Mouse (Mus musculus) heart, postnatal 0 days (tissue): Measurements from ENCODE around the gene Emcn.

Source experiments
- CTCF ChIP-seq: IDR thresholded peaks from 2 replicates; pipeline ENCODE4 v1.5.1; 2016; ENCODE audit warnings: antibody characterized with exemption, control low read depth, low read depth
- EP300 ChIP-seq: IDR thresholded peaks from 2 replicates; pipeline ENCODE4 v1.6.1; 2016; ENCODE audit warnings: antibody characterized with exemption, low read depth

GRCm38 (mm10) chr3:137418636-137419035, 77.8 kb downstream of the Emcn start:
- TF ChIP-seq CTCF (peak; percentile 67), EP300 (no peak)
